Mouse (Mus musculus): Measurements from ENCODE around the gene Atf4. TPM values are rescaled to one million over a fixed set of nuclear protein-coding genes. Genes with fewer than 3 reads are reported as not detected.
A peak's percentile ranks its signal among the peaks of the same experiment; 100 is the strongest.

Atf4 gene
- total RNA-seq, 2 experiments from 2014 or later, result 118 to 130 TPM

- no peak for DNase-seq (ENCODE audit: low spot score in 2 of 2)
Measured at GRCm38 (mm10) chr15:80278121-80278759, 23.3 kb downstream of the Atf4 start.

- no peak for DNase-seq (ENCODE audit: low spot score in 2 of 2)
Measured at GRCm38 (mm10) chr15:80279053-80279452, 24.1 kb downstream of the Atf4 start.

- DNase-seq (ENCODE audit: low spot score in 2 of 2), result no peak
Measured at GRCm38 (mm10) chr15:80280646-80281045, 25.7 kb downstream of the Atf4 start.

- DNase-seq (ENCODE audit: low spot score in 2 of 2), result no peak
Measured at GRCm38 (mm10) chr15:80286851-80287415, 31.9 kb downstream of the Atf4 start, which contains the start of gene Cacna1i. Gene Cacna1i, plus strand, starts transcription at chr15:80287238.

GRCm38 (mm10) chr15:80288036-80288435 is 33.1 kb downstream of the Atf4 start:
- DNase-seq (ENCODE audit: low spot score in 2 of 2), result no peak

- DNase-seq (ENCODE audit: low spot score in 2 of 2), result peak; percentile 37 to 60
Measured at GRCm38 (mm10) chr15:80289436-80289835, 34.5 kb downstream of the Atf4 start.

GRCm38 (mm10) chr15:80297146-80297545 is 42.2 kb downstream of the Atf4 start:
- DNase-seq (ENCODE audit: low spot score in 2 of 2), result no peak

GRCm38 (mm10) chr15:80303779-80304178 is 48.8 kb downstream of the Atf4 start:
- DNase-seq (ENCODE audit: low spot score in 2 of 2), result no peak

- no peak for DNase-seq (ENCODE audit: low spot score in 2 of 2)
Measured at GRCm38 (mm10) chr15:80304188-80304587, 49.2 kb downstream of the Atf4 start.

- DNase-seq (ENCODE audit: low spot score in 2 of 2), result no peak
Measured at GRCm38 (mm10) chr15:80306146-80306545, 51.2 kb downstream of the Atf4 start.

Other genes with a start within 250 kb of the Atf4 start
- 10 to 100 TPM; 51.5 to 52.8 TPM for gene Pdgfb, start 240.2 kb upstream of the Atf4 start, total RNA-seq (2021)
- 1 to 10 TPM; 8.7 to 8.8 TPM for gene Syngr1, start 163.8 kb upstream of the Atf4 start, total RNA-seq (2021)
- 100 to 1,000 TPM; 475 to 533 TPM for gene Rpl3, start 163.3 kb upstream of the Atf4 start, total RNA-seq (2021)
- 10 to 100 TPM; 19.3 to 20.2 TPM for gene Tab1, start 122.1 kb upstream of the Atf4 start, total RNA-seq (2021)
- gene Mgat3, start 81.5 kb upstream of the Atf4 start, total RNA-seq (2021), result 1 to 10 TPM; 4.1 to 4.5 TPM
- 10 to 100 TPM; 28.7 to 33.5 TPM for gene Mief1, start 21.2 kb upstream of the Atf4 start, total RNA-seq (2021)
- 10 to 100 TPM; 12.3 to 12.6 TPM for gene AC140267.1, start 19.3 kb upstream of the Atf4 start, total RNA-seq (2021)
- 10 to 100 TPM; 23.8 to 26.4 TPM for gene Rps19bp1, start 9.1 kb downstream of the Atf4 start, total RNA-seq (2021)
- gene Cacna1i, start 32.1 kb downstream of the Atf4 start, total RNA-seq (2021), result under 1 TPM in 1 of 2 experiments, not detected in 1; 0.05 TPM

Measured in gastrocnemius, postnatal 4 days (tissue).